Mouse (Mus musculus) lung, embryonic 14.5 days (tissue): Measurements from ENCODE around the gene Gnai2. TPM values are rescaled to one million over a fixed set of nuclear protein-coding genes. Genes with fewer than 3 reads are reported as not detected.
A peak's percentile ranks its signal among the peaks of the same experiment; 100 is the strongest.

Experiments
- ATAC-seq: fragments of 200-750 bp; cut with Nextera tagmentation; 2 replicates; pipeline ENCODE4 v1.8.0; 2017; ENCODE audit warnings: mild to moderate bottlenecking, moderate TSS enrichment, moderate library complexity; ENCODE audit not compliant: insufficient read depth
- DNase-seq: peaks from one replicate; pipeline ENCODE4 v3.0.0-alpha.2; 2015
- H3K27ac ChIP-seq: fragments of 300-500 bp; sonication (generic); 2 replicates; pipeline ENCODE4 v1.5.1; 2014; ENCODE audit warnings: low read depth, mild to moderate bottlenecking, moderate library complexity
- H3K27me3 ChIP-seq: fragments of 300-500 bp; sonication (generic); 2 replicates; pipeline ENCODE4 v1.6.1; 2014; ENCODE audit warnings: low read length, control low read depth; ENCODE audit not compliant: insufficient read depth
- H3K36me3 ChIP-seq: fragments of 300-500 bp; sonication (generic); 2 replicates; pipeline ENCODE4 v1.6.1; 2014; ENCODE audit warnings: control low read depth; ENCODE audit not compliant: insufficient read depth
- H3K4me1 ChIP-seq: fragments of 300-500 bp; sonication (generic); 2 replicates; pipeline ENCODE4 v1.6.1; 2014; ENCODE audit warnings: antibody characterized with exemption, control low read depth; ENCODE audit not compliant: insufficient read depth
- H3K4me2 ChIP-seq: fragments of 300-500 bp; sonication (generic); 2 replicates; pipeline ENCODE4 v1.6.1; 2014; ENCODE audit warnings: mild to moderate bottlenecking
- H3K4me3 ChIP-seq: fragments of 300-500 bp; sonication (generic); 2 replicates; pipeline ENCODE4 v1.5.1; 2014; ENCODE audit warnings: low read depth, low read length
- H3K9ac ChIP-seq: fragments of 300-500 bp; sonication (generic); 2 replicates; pipeline ENCODE4 v1.6.1; 2014
- H3K9me3 ChIP-seq: fragments of 300-500 bp; sonication (generic); 2 replicates; pipeline ENCODE4 v1.6.1; 2016; ENCODE audit warnings: low read depth, low read length, control low read depth
- CTCF ChIP-seq: IDR thresholded peaks from 2 replicates; pipeline ENCODE4 v1.5.1; 2016; ENCODE audit warnings: antibody characterized with exemption, low read depth
- WGBS: fragments of 180-500 bp; shearing (Covaris S2); extraction: QIAGEN DNeasy Blood & Tissue Kit; methylation state at CpG from one replicate; pipeline ENCODE4 v1.1.7; 2014; 5-methylcytosine and 5-hydroxymethylcytosine counted together
- polyA plus RNA-seq: library from polyadenylated mRNA; unstranded; fragments of >200 nt; fragmentation: Nextera tagmentation; extraction: Ambion mirVana; gene quantifications from 2 replicates; pipeline ENCODE4 v1.2.1, GENCODE M21; 2014

Gnai2 gene
- polyA plus RNA-seq, 1 experiment from 2014 or later, result 419 TPM

DNA sequence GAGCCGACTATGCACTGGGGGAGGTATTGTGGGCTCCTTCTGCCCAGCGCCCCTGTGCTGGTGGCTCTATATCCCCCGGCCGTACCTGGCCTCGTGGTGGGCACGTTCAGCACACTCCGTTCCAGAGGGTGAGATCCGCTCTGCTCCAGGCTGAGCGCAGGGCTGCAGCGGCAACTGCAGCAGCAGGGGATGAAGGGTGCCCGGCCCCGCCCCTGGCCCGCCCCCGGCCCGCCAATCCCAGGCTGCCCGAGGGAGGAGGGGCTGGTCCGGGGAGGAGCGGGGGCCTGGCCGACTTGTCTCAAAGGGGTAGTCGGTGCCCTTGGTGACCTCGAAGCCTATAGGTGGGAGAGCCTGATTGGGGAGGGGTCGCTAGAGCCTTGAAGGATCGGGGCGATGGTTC, 32.1 kb upstream of the Gnai2 start:
- H3K4me1 ChIP-seq, result peaks cover 12% of the 10 kb centered on the region; the same call in 1 of the 2 replicates
- peak overlapping the region; percentile 43 for H3K4me3 ChIP-seq
- no peaks in the 10 kb centered on the region for H3K36me3 ChIP-seq
- no peak overlapping the region for H3K27ac ChIP-seq
- no peaks in the 10 kb centered on the region for H3K9me3 ChIP-seq
- peak; percentile 94 for ATAC-seq
- peak overlapping the region; percentile 86 for H3K4me2 ChIP-seq
- H3K9ac ChIP-seq, result peak overlapping the region; percentile 34
- H3K27me3 ChIP-seq, result peaks cover 21% of the 10 kb centered on the region
- TF ChIP-seq CTCF, result no peak
- under 1% methylated on average over 24 of the region's 24 CpGs for WGBS
- peak; percentile 78 for DNase-seq

DNA sequence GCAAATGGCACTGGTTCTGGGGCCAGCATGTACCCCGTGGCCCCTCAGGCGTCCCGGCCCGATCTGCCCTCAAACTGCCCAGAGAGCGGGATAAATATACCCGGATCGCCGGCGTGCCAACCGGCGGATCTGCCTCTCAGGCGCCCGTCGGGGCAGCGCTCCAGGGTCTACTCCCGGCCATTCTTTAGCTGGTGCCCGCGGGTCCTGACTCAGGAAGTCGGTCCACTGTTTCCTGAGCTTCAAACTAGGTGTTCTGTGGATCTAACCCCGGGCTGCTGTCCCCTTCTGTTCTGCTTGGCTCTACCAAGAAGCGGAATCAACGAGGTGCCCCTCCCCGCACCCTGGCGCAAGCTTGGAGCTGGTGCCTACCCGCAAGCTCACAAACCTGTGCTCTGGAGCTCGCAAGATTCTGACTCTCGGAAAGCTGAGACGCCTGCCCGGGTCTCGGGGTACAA, 31.6 kb upstream of the Gnai2 start:
- no peak overlapping the region for H3K27ac ChIP-seq
- H3K36me3 ChIP-seq, result no peaks in the 10 kb centered on the region
- H3K4me2 ChIP-seq, result peak overlapping the region; percentile 86
- peaks cover 12% of the 10 kb centered on the region; the same call in 1 of the 2 replicates for H3K4me1 ChIP-seq
- peak overlapping the region; percentile 34 for H3K9ac ChIP-seq
- whole genome bisulfite sequencing, result 1% methylated on average over 30 of the region's 30 CpGs
- peaks cover 21% of the 10 kb centered on the region for H3K27me3 ChIP-seq
- no peak for TF ChIP-seq CTCF
- DNase-seq (peak; percentile 38), ATAC-seq (peak; percentile 23; the same call in 1 of the 2 replicates)
- peak overlapping the region; percentile 43 for H3K4me3 ChIP-seq
- no peaks in the 10 kb centered on the region for H3K9me3 ChIP-seq

DNA sequence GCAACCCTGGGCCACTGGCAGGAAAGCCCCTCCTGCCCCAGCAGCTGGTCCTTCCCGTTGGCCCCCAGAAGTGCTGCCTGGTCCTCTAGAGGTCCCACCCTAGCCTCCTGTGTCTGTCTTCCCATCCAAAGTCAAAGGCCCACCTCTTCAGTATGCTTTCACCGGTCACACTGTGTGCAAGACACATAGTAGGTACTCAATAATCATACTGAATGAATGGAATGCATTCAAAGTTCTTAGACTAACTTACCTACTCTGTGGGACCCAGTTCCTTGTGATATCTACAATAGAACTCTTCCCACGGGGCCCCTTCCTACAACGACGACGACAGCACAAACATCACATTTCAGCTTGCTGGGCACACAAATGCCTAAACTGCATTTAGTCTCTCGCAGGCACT, 30.1 kb upstream of the Gnai2 start:
- H3K4me1 ChIP-seq, result peaks cover 12% of the 10 kb centered on the region; the same call in 1 of the 2 replicates
- H3K9me3 ChIP-seq, result no peaks in the 10 kb centered on the region
- no peak overlapping the region for H3K9ac ChIP-seq
- TF ChIP-seq CTCF, result no peak
- no peak overlapping the region for H3K27ac ChIP-seq
- peaks cover 21% of the 10 kb centered on the region for H3K27me3 ChIP-seq
- DNase-seq, result no peak
- no peak overlapping the region for H3K4me2 ChIP-seq
- 75% methylated on average over 7 of the region's 7 CpGs for WGBS
- H3K4me3 ChIP-seq, result no peak overlapping the region
- no peak for ATAC-seq
- no peaks in the 10 kb centered on the region for H3K36me3 ChIP-seq

DNA sequence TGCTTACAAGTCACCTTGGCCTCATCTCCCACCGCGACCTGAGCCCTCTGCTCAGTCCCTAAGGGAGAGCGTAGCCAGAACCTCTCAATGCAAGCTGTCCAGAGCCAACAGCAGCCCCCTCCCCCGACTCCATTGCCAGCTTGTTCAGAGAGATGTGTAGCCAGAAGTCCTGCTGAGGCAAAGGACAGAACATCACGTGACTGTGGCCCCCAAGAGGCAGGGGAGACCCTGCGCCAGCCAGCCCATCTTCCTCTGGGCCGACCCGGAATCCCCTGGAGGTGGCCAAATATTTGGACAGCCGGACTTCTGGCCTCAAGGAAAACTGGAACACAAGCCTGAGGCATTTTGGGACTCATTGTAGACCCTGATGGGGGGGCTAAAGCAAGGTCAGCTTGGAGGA, 28.4 kb upstream of the Gnai2 start:
- WGBS, result 57% methylated on average over 9 of the region's 9 CpGs
- peaks cover 21% of the 10 kb centered on the region for H3K27me3 ChIP-seq
- no peak overlapping the region for H3K4me3 ChIP-seq
- no peak overlapping the region for H3K4me2 ChIP-seq
- DNase-seq (no peak), ATAC-seq (no peak)
- H3K4me1 ChIP-seq, result peaks cover 12% of the 10 kb centered on the region; the same call in 1 of the 2 replicates
- H3K9ac ChIP-seq, result no peak overlapping the region
- no peak overlapping the region for H3K27ac ChIP-seq
- no peaks in the 10 kb centered on the region for H3K36me3 ChIP-seq
- TF ChIP-seq CTCF, result no peak
- no peaks in the 10 kb centered on the region for H3K9me3 ChIP-seq

DNA sequence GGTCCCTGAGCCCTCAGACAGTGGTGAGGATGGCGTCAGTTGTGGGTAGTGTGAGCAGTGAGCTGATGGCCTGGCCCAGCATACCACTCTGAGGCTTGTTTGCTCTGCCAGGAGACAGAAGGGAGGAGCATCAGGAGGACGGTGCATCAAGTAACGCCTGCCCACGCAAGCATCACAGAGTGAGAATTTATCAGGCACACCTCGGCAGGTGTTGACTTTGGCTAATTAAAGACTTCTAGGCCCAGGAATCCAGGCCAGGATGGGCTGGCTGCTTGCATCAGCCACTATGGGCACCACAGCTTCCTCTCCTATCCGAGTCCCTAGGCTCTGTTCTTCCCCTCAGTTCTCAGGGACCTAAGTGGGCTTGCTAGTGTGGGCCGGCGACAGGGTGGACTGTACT, 27.2 kb upstream of the Gnai2 start:
- WGBS, result 54% methylated on average over 8 of the region's 8 CpGs
- Histone ChIP-seq H3K27ac (no peak overlapping the region), H3K27me3 (peaks cover 21% of the 10 kb centered on the region), H3K4me2 (no peak overlapping the region), H3K4me1 (peaks cover 7% of the 10 kb centered on the region; the same call in 1 of the 2 replicates), H3K9me3 (no peaks in the 10 kb centered on the region), H3K36me3 (no peaks in the 10 kb centered on the region), H3K4me3 (no peak overlapping the region), H3K9ac (no peak overlapping the region)
- ATAC-seq, result no peak
- DNase-seq, result no peak
- no peak for TF ChIP-seq CTCF

DNA sequence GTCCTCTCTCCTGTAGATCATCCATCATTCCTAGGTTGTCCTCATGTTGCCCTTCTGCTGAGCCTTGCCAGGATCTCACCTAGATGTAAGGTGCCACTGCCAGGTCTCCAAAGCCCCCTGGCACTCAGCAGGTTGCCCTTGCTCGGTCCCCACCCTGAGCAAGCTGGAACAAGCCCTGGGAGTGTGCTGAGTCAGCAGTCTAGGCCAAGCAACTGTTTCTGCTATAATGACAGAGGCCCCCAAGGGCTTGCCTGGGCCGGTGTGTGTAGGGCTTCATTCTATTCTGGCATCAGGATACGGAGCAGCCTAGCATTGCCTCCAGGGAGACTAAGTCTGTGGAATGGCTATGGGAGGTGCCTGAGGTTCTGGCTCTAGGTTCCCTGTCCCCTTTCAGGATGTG, 25.6 kb upstream of the Gnai2 start:
- no peak for TF ChIP-seq CTCF
- Histone ChIP-seq H3K4me1 (no peaks in the 10 kb centered on the region), H3K4me2 (no peak overlapping the region), H3K9ac (no peak overlapping the region), H3K36me3 (no peaks in the 10 kb centered on the region), H3K4me3 (no peak overlapping the region), H3K9me3 (no peaks in the 10 kb centered on the region), H3K27me3 (peaks cover 9% of the 10 kb centered on the region), H3K27ac (no peak overlapping the region)
- DNase-seq (no peak), ATAC-seq (no peak)
- WGBS, result 64% methylated on average over 3 of the region's 3 CpGs

DNA sequence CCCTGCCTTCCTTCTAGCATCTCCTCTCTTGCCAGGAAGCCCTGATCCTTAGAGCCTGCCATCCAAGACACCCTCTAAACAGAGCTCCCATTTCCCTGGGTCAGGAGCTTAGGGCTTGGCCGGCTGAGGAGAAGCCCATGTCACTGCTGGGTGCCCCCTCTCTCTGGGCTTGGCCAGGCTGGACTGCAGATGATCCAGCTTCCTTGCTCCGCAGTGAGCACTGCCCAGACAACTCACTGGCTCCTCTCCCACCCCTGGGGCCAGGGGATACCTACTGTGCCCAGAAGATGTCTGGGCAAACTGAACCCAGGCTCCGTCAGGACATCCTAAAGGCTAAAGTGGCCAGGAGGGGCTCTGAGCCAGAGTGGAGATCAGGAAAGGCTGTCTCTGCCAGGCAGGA, 24.8 kb upstream of the Gnai2 start:
- Histone ChIP-seq H3K9me3 (no peaks in the 10 kb centered on the region), H3K27ac (no peak overlapping the region), H3K9ac (no peak overlapping the region), H3K36me3 (no peaks in the 10 kb centered on the region), H3K4me1 (no peaks in the 10 kb centered on the region), H3K4me2 (no peak overlapping the region), H3K4me3 (no peak overlapping the region), H3K27me3 (peaks cover 1% of the 10 kb centered on the region; the same call in 1 of the 2 replicates)
- ATAC-seq (no peak), DNase-seq (no peak)
- no peak for TF ChIP-seq CTCF
- WGBS, result 88% methylated on average over 3 of the region's 3 CpGs

DNA sequence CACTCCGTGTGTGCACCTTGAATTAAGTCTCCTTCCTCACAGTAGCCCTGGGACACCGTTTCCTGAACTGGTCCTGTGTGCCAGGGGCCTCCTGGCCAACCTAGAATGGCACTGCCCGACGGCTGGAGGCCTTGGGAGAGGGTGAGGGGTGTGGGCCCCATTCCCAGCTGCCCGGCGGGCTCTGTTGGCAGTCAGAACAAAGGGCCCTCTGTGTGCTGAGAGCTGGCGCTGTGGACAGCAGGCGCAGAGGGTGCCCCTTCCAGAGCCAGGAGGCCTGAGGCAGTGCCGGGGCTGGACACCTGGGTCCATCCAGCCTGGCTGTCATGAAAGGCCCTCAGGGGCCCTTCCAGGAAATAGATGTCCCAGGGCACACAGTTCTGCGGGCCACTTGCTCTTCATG, 24.4 kb upstream of the Gnai2 start:
- TF ChIP-seq CTCF, result no peak
- 78% methylated on average over 10 of the region's 10 CpGs for WGBS

More for the DNA sequence above, 24.4 kb upstream of the Gnai2 start:
- ATAC-seq (no peak), DNase-seq (no peak)
- Histone ChIP-seq H3K4me2 (no peak overlapping the region), H3K9ac (no peak overlapping the region), H3K4me1 (no peaks in the 10 kb centered on the region), H3K4me3 (no peak overlapping the region), H3K36me3 (no peaks in the 10 kb centered on the region), H3K9me3 (no peaks in the 10 kb centered on the region), H3K27me3 (no peaks in the 10 kb centered on the region), H3K27ac (no peak overlapping the region)
